Mouse (Mus musculus): ENCODE measurements around the gene Rft1. TPM values are rescaled to one million over a fixed set of nuclear protein-coding genes. Genes with fewer than 3 reads are reported as not detected.

Gene Rft1
- total and polyA plus RNA-seq, 2 experiments = 12.3 to 19.0 TPM

DNA sequence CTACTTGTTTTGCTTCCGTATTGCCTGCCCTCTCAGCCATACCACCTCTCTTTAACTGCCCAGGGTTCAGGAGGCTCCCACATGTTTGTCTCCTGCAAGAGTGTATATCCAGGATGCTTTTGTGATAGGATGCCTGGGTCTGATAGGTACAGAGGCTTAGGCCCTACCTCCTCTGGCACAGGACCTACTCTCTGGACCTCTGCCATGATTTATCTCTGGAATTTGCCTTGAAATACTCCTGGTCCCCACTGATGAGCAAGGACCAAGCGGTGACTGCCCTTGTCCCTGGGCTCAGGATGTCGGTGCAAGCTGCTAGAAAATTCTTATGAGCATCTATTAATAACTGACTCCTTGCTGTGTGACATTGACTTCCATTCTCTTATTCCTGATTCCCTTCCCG lies 16.2 kb upstream of the Rft1 start:
- DNase-seq (ENCODE audit: extremely low read depth, low read depth, low spot score) = peak; percentile 73
- Histone ChIP-seq H3K4me3 (ENCODE audit: insufficient read depth, low read depth, low read length) (no peak overlapping the region), H3K27ac (replicated peaks; ENCODE audit: insufficient read depth, low read depth, low read length) (no peak overlapping the region), H3K36me3 (ENCODE audit: control insufficient read depth, insufficient read depth, low read length) (no peaks in the 10 kb centered on the region), H3K27me3 (ENCODE audit: control insufficient read depth, insufficient read depth, low read length) (no peaks in the 10 kb centered on the region), H3K4me1 (ENCODE audit: control insufficient read depth, insufficient read depth, low read length) (no peaks in the 10 kb centered on the region), H3K79me2 (ENCODE audit: control insufficient read depth, insufficient read depth, low read length) (no peaks in the 10 kb centered on the region), H3K9ac (ENCODE audit: low read depth, low read length) (no peak overlapping the region)
- TF ChIP-seq POLR2A (IDR thresholded peaks at IDR 0.05; ENCODE audit: extremely low read depth, insufficient read depth, low read length) (no peak), CTCF (IDR thresholded peaks at IDR 0.05; ENCODE audit: low read depth, low read length) (no peak)
- 39% methylated on average over 4 of the region's 4 CpGs for WGBS

DNA sequence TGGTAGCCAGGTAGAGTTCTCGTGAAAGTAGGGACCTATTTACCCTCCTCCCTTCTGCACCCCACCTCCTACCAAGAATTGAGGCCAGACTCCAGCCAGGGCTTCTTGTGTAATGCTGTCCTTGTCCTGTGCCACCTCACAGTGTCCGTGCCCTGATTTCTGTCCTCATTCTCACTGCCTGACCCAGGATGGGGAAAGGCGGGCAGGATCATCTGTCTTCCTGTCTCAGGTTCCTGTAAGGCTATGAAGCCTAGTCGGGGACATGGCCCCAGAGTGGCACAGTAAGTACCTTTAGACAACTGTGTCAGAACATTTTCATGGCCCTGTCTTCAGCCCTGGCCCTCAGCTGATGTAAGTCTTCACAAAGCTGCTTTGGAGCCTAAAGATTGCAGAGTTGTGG lies 15.5 kb upstream of the Rft1 start:
- H3K9ac ChIP-seq (ENCODE audit: low read depth, low read length) = no peak overlapping the region
- H3K4me3 ChIP-seq (ENCODE audit: insufficient read depth, low read depth, low read length) = no peak overlapping the region
- H3K79me2 ChIP-seq (ENCODE audit: control insufficient read depth, insufficient read depth, low read length) = no peaks in the 10 kb centered on the region
- WGBS = 48% methylated on average over 4 of the region's 4 CpGs
- no peak for TF ChIP-seq CTCF (IDR thresholded peaks at IDR 0.05; ENCODE audit: low read depth, low read length)
- no peak for TF ChIP-seq POLR2A (IDR thresholded peaks at IDR 0.05; ENCODE audit: extremely low read depth, insufficient read depth, low read length)
- H3K27me3 ChIP-seq (ENCODE audit: control insufficient read depth, insufficient read depth, low read length) = no peaks in the 10 kb centered on the region
- DNase-seq (ENCODE audit: extremely low read depth, low read depth, low spot score) = peak; percentile 27
- H3K36me3 ChIP-seq (ENCODE audit: control insufficient read depth, insufficient read depth, low read length) = no peaks in the 10 kb centered on the region
- no peaks in the 10 kb centered on the region for H3K4me1 ChIP-seq (ENCODE audit: control insufficient read depth, insufficient read depth, low read length)
- H3K27ac ChIP-seq (replicated peaks; ENCODE audit: insufficient read depth, low read depth, low read length) = no peak overlapping the region

DNA sequence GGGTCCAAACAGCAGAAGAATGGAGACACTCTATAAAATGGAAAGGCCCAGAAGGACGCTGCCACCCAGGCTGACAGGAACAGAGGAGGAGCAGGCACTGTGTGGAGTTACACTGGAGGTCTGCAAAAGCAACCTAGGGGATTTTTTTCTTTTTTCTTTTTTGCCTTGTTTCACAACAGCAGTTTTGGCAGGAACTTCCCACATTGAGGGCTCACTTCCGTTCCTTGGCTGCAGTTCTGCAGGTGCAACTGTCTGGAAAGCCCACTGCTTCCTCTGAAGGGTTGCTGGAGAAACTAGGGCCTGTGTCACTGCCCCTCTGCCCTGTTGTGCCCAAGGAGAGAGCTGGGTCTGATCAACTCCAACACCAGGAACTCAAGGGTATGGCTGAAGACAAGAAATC lies 12.4 kb upstream of the Rft1 start:
- no peaks in the 10 kb centered on the region for H3K79me2 ChIP-seq (ENCODE audit: control insufficient read depth, insufficient read depth, low read length)
- H3K4me3 ChIP-seq (ENCODE audit: insufficient read depth, low read depth, low read length) = no peak overlapping the region
- no peaks in the 10 kb centered on the region for H3K36me3 ChIP-seq (ENCODE audit: control insufficient read depth, insufficient read depth, low read length)
- no peaks in the 10 kb centered on the region for H3K27me3 ChIP-seq (ENCODE audit: control insufficient read depth, insufficient read depth, low read length)
- H3K9ac ChIP-seq (ENCODE audit: low read depth, low read length) = no peak overlapping the region
- TF ChIP-seq CTCF (IDR thresholded peaks at IDR 0.05; ENCODE audit: low read depth, low read length) = no peak
- TF ChIP-seq POLR2A (IDR thresholded peaks at IDR 0.05; ENCODE audit: extremely low read depth, insufficient read depth, low read length) = no peak
- DNase-seq (ENCODE audit: extremely low read depth, low read depth, low spot score) = no peak
- no peaks in the 10 kb centered on the region for H3K4me1 ChIP-seq (ENCODE audit: control insufficient read depth, insufficient read depth, low read length)
- 67% methylated on average over 2 of the region's 2 CpGs for WGBS
- no peak overlapping the region for H3K27ac ChIP-seq (replicated peaks; ENCODE audit: insufficient read depth, low read depth, low read length)

DNA sequence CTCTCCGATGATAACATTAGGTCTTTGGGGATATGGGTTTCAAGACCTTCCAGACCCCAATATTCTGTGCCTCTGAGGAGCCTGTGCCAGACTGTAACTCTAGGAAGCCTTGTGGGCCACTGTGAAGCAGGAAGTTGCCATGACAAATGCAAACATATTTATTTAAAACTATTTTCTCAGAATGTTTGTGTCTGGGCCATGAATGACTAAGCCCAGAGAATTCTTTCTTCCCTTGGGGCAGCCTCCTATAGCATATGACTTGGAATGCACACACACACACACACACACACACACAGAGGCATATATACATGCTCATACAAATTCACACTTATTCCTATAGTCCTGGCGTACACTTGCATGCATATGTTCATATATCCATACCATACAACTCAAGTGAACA lies 10.1 kb upstream of the Rft1 start:
- no peaks in the 10 kb centered on the region for H3K79me2 ChIP-seq (ENCODE audit: control insufficient read depth, insufficient read depth, low read length)
- no peaks in the 10 kb centered on the region for H3K4me1 ChIP-seq (ENCODE audit: control insufficient read depth, insufficient read depth, low read length)
- DNase-seq (ENCODE audit: extremely low read depth, low read depth, low spot score) = no peak
- no peak for TF ChIP-seq POLR2A (IDR thresholded peaks at IDR 0.05; ENCODE audit: extremely low read depth, insufficient read depth, low read length)
- TF ChIP-seq CTCF (IDR thresholded peaks at IDR 0.05; ENCODE audit: low read depth, low read length) = no peak
- no peaks in the 10 kb centered on the region for H3K36me3 ChIP-seq (ENCODE audit: control insufficient read depth, insufficient read depth, low read length)
- H3K4me3 ChIP-seq (ENCODE audit: insufficient read depth, low read depth, low read length) = no peak overlapping the region
- H3K27me3 ChIP-seq (ENCODE audit: control insufficient read depth, insufficient read depth, low read length) = no peaks in the 10 kb centered on the region
- WGBS = 98% methylated on average over 2 of the region's 2 CpGs
- H3K9ac ChIP-seq (ENCODE audit: low read depth, low read length) = no peak overlapping the region
- no peak overlapping the region for H3K27ac ChIP-seq (replicated peaks; ENCODE audit: insufficient read depth, low read depth, low read length)

DNA sequence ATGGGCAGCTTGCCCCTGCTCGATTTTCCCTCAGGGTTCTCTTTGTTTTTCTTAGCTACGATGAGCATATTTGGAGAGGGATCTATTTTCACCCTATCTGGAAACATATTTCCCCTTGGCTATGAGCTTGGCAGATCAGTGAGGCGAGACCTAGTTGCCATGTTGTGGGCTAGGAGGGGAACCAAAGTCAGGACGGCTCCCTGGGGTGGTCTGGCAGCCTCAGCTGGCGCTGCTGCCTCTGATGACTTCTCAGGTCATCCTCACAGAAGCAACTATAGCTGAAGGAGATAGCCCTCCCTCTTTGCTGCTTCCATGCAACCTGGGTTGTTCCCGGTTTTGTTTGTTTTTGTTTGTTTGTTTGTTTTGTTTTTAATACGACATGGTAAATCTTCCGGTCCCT lies 9.1 kb upstream of the Rft1 start:
- 74% methylated on average over 8 of the region's 8 CpGs for WGBS
- H3K9ac ChIP-seq (ENCODE audit: low read depth, low read length) = no peak overlapping the region
- DNase-seq (ENCODE audit: extremely low read depth, low read depth, low spot score) = no peak

DNA sequence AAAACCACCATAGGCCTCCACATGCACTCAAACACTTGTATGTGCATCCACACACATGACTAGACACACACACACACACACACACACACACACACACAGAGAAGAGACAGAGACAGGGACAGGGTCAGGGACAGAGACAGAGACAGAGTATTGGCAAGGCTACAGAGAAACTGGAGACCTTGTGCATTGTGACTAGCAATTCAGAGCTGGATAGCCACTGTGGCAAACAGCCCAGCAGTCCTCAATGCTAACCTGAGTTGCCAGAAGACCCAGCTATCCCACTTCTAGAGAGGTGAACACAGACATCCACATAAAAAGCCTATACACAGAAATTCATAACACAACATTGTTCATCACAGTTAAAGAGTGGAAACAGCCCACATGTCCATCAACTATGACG lies 7.7 kb upstream of the Rft1 start:
- H3K27me3 ChIP-seq (ENCODE audit: control insufficient read depth, insufficient read depth, low read length) = no peaks in the 10 kb centered on the region
- H3K79me2 ChIP-seq (ENCODE audit: control insufficient read depth, insufficient read depth, low read length) = no peaks in the 10 kb centered on the region
- H3K27ac ChIP-seq (replicated peaks; ENCODE audit: insufficient read depth, low read depth, low read length) = no peak overlapping the region
- H3K4me3 ChIP-seq (ENCODE audit: insufficient read depth, low read depth, low read length) = no peak overlapping the region
- TF ChIP-seq CTCF (IDR thresholded peaks at IDR 0.05; ENCODE audit: low read depth, low read length) (no peak), POLR2A (IDR thresholded peaks at IDR 0.05; ENCODE audit: extremely low read depth, insufficient read depth, low read length) (no peak)
- 79% methylated on average over 1 of the region's 1 CpGs for WGBS
- H3K36me3 ChIP-seq (ENCODE audit: control insufficient read depth, insufficient read depth, low read length) = no peaks in the 10 kb centered on the region
- DNase-seq (ENCODE audit: extremely low read depth, low read depth, low spot score) = no peak
- H3K9ac ChIP-seq (ENCODE audit: low read depth, low read length) = no peak overlapping the region
- H3K4me1 ChIP-seq (ENCODE audit: control insufficient read depth, insufficient read depth, low read length) = no peaks in the 10 kb centered on the region

More for the DNA sequence above, 9.1 kb upstream of the Rft1 start:
- TF ChIP-seq CTCF (IDR thresholded peaks at IDR 0.05; ENCODE audit: low read depth, low read length) (no peak), POLR2A (IDR thresholded peaks at IDR 0.05; ENCODE audit: extremely low read depth, insufficient read depth, low read length) (no peak)
- Histone ChIP-seq H3K27me3 (ENCODE audit: control insufficient read depth, insufficient read depth, low read length) (no peaks in the 10 kb centered on the region), H3K4me1 (ENCODE audit: control insufficient read depth, insufficient read depth, low read length) (no peaks in the 10 kb centered on the region), H3K36me3 (ENCODE audit: control insufficient read depth, insufficient read depth, low read length) (no peaks in the 10 kb centered on the region), H3K27ac (replicated peaks; ENCODE audit: insufficient read depth, low read depth, low read length) (no peak overlapping the region), H3K79me2 (ENCODE audit: control insufficient read depth, insufficient read depth, low read length) (no peaks in the 10 kb centered on the region), H3K4me3 (ENCODE audit: insufficient read depth, low read depth, low read length) (no peak overlapping the region)
